Mouse (Mus musculus): ENCODE measurements at regions not wholly inside any gene's neighbourhood (a gene's known extent, or its start where the extent isn't known, plus 50 kb on each side); places are given as distances from the start of the nearest gene placed in this dataset.

DNA sequence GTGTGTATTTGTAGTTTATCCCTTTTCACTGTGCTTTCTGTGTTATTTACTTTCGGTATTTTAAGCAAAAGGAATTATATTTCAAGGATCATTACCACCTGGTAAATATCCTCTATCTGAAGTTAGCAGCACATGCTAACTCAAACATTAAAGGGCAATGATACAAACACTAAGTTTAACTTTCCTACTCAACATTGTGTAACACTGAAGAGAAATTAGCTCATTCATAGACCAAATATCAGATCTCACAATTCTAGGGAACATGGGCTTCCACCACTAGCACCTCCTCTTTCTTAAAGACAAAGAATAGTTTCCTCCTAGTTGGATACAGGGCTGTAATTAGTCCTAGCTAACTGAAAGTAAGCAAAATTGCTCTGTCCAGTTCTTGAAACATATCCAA, 377.4 kb downstream of the Kcnj2 start:
- DNase-seq (ENCODE audit: low spot score in 2 of 2): no peak

- no peak for DNase-seq (ENCODE audit: low spot score in 2 of 2)
Observed at GRCm38 (mm10) chr11:111444791-111445190, 378.8 kb downstream of the Kcnj2 start.

DNA sequence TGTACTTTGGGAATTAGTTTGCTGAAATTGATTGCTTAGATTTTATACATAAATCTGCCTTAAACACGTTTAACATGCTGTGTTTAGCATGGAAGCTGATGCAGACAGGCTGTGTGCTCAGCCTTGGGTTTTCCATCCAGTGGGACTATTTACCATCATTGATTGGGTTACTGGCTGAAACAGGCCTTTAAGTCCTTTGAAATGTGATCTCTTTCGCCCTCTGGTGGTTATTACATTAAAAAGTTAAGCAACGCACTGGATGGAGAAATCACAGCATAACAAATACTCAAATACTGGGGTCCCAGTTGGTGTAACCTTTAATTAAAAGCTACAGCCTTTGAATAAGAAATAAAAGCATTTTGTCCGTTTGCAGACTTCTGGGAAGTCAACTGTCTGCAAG, 379.8 kb downstream of the Kcnj2 start:
- DNase-seq (ENCODE audit: low spot score in 2 of 2): no peak

- no peak for DNase-seq (ENCODE audit: low spot score in 2 of 2)
Observed at GRCm38 (mm10) chr11:111450811-111451494, 385.0 kb downstream of the Kcnj2 start.

GRCm38 (mm10) chr11:111460046-111460445, 394.1 kb downstream of the Kcnj2 start:
- DNase-seq (ENCODE audit: low spot score in 2 of 2): no peak

DNA sequence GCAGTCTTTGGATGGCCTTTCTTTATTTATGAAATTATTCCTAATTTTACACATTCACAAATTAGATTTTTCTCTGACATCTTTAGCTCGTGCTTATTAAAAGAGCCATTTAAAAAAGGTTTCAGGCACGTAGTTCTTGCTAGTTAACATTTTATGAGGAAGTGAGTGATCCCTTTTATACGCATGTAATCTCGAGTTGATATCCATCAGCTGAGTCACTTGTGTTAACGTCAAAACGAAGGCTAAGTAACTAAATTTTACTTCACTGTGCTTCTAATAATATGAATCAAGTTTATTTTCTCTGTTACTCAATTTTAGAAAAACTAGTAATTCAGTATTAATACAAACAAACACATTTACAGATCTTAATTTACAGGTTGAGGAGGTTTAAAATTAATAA, 419.0 kb downstream of the Kcnj2 start:
- DNase-seq (ENCODE audit: low spot score in 2 of 2): no peak

GRCm38 (mm10) chr11:111512471-111512870, 446.5 kb downstream of the Kcnj2 start:
- no peak for DNase-seq (ENCODE audit: low spot score in 2 of 2)

- DNase-seq (ENCODE audit: low spot score in 2 of 2): no peak
Observed at GRCm38 (mm10) chr11:111522716-111523115, 456.8 kb downstream of the Kcnj2 start.

GRCm38 (mm10) chr11:111523465-111523864, 457.5 kb downstream of the Kcnj2 start:
- peak in 1 of 2 experiments; percentile 33 for DNase-seq (ENCODE audit: low spot score in 2 of 2)

GRCm38 (mm10) chr11:111526010-111526742, 460.2 kb downstream of the Kcnj2 start:
- DNase-seq (ENCODE audit: low spot score in 2 of 2): no peak

DNA sequence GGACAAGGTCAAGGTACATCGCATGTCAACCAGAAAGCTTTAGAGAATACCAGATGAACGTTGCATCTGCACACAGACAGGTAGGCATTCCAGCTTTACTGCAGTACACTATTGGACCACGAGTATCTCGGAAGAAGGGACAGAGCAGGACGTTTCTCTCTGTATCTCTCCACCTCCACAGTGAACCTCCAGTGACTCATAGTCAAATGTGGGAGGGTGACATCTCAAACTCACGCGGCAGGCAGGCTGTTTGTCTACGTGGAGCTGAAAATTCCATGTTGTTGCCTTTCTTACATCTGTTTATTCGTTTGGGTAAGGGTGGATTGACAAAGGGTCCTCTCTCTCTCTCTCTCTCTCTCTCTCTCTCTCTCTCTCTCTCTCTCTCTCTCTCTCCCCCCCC, 463.6 kb downstream of the Kcnj2 start:
- DNase-seq (ENCODE audit: low spot score in 2 of 2): no peak

DNA sequence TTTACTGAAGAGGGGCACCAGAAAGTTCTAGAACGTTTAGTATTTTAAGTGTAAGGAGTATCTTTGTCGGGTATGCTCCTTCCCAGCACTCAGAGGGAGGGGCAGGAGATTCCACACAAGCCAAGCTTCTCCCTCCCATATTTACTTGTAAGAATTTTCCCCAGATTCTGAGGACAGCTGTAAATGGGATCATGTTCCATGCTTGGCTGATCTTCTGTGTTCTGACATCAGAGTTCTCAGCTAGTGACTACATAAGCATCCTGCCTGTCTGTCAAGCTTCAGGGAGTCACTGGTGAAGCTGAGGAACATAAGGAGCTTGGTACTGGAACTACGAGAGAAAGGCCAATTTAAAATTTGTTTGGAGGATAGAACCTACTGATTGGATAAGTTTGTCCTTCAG, 464.9 kb downstream of the Kcnj2 start:
- no peak for DNase-seq (ENCODE audit: low spot score in 2 of 2)

DNA sequence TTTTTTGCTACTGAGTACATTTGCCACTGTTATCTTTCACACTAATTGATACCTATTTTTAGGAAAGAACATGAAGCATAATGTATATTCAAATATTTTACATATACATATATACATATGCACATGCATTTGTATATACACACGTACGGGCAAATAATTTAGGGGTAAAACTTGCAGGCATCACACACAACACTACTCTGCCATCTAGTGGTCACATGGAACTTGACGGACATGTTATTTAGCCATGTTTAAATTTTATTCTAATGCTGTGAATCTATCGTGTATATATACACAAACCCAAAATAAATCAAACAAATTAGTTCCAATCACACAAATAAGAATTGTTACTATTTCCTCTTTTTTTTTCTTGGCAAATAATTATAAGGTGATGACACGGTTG, 466.5 kb downstream of the Kcnj2 start:
- DNase-seq (ENCODE audit: low spot score in 2 of 2): no peak

DNA sequence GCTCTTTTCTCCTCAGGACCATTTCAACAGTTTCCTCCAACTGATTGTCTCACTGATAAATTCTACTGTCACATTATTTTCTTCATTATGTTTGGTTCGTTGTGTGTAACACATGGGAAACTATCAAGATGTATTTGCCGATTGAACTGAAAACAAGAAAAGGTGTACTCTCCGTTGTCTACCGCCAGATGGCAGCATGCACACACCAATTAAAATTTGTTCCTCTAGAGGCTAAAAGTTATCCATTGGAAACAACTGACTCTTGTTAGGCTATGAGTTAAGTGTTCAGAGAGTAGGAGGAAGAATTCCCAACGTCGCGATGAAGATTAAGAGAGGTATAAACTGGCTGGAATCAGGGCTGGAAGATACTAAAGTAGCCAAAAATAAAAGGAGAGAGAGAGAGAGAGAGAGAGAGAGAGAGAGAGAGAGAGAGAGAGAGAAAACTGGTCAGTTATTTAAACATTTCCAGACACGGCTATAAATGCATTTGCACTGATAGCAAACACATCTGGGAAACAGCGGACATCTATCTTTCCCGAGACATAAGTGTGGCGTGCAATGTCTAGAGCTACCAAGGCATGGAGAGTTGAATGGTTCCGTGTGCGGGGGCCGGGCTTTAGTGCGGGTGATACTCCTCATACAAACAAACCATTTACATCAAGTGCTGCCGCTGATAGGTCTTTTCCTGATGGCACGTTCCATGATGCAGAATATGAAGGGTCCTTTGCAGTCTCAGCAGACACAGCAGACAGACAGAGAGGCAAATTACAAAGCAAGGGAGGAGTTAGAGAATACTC, 470.3 kb downstream of the Kcnj2 start:
- peak in 1 of 2 experiments; percentile 10 for DNase-seq (ENCODE audit: low spot score in 2 of 2)

- peak in 1 of 2 experiments; percentile 28 for DNase-seq (ENCODE audit: low spot score in 2 of 2)
Observed at GRCm38 (mm10) chr11:111537654-111538053, 471.7 kb downstream of the Kcnj2 start.

- DNase-seq (ENCODE audit: low spot score in 2 of 2): no peak
Observed at GRCm38 (mm10) chr11:111539960-111540359, 474.0 kb downstream of the Kcnj2 start.

GRCm38 (mm10) chr11:111545291-111545690, 479.3 kb downstream of the Kcnj2 start:
- no peak for DNase-seq (ENCODE audit: low spot score in 2 of 2)

DNA sequence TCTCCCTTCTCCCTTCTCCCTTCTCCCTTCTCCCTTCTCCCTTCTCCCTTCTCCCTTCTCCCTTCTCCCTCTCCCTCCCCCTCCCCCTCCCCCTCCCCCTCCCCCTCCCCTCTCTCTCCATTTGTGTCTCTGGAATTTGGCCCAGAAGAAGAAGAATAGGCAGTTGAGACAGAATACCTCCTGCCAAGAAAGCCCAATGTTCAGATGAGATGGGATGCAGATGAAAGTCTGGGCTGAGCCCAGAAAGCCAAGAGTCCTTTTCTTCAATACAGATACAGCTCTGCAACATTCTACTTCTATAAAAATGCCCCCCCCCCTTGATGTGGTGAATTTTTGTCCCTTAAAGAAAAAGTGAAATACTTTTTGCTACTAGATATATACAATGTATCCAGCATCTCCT, 489.2 kb downstream of the Kcnj2 start:
- no peak for DNase-seq (ENCODE audit: low spot score in 2 of 2)

DNA sequence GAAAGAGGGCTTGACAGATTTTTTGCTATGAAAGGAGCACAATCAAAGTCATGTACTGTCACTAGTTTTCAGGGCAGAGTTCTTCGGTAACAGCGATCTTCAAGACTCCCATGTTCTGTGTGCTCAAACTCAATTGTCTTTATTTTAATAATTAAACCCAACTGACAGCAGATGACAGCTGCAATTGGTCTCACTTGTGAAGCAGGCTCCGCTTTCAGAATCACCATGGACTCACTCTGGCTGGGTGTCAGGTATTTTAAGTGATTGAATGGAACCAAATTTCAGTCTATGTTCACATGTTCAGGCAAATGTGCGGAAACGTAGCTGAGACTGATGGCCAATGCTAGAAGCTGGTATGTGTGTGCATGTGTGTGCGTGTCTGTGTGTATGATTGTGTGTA, 489.7 kb downstream of the Kcnj2 start:
- no peak for DNase-seq (ENCODE audit: low spot score in 2 of 2)

GRCm38 (mm10) chr11:111558302-111559140, 492.6 kb downstream of the Kcnj2 start:
- DNase-seq (ENCODE audit: low spot score in 2 of 2): no peak

DNA sequence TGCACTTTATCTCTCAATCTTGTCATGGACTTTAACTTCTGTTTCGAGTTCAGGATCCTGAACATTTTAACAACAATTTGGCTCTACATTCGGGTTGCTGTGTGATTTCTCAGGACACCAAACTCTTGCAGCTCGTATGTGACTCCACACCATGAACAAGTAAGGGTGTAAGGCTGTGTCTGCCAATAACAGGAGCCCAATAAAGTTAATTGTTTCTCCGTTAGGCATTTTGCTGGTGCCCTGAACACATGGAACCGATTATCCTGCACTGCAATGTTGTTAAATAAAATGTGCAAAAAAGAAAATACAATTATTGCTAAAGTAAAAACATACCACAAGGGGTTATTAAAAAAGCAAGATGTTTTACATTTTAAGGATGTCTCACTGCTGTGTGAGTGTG, 497.2 kb downstream of the Kcnj2 start:
- DNase-seq (ENCODE audit: low spot score in 2 of 2): no peak

- no peak for DNase-seq (ENCODE audit: low spot score in 2 of 2)
Observed at GRCm38 (mm10) chr11:111568041-111568440, 502.1 kb downstream of the Kcnj2 start.
